Mouse (Mus musculus) thymus, postnatal 0 days (tissue): ENCODE results near the gene Npepps. TPM values are rescaled to one million over a fixed set of nuclear protein-coding genes. Genes with fewer than 3 reads are reported as not detected.
A peak's percentile ranks its signal among the peaks of the same experiment; 100 is the strongest.

Experiments
- DNase-seq: peaks from one replicate; pipeline ENCODE4 v3.0.0-alpha.2; 2015; ENCODE audit warnings: low spot score
- polyA plus RNA-seq: library from polyadenylated mRNA; unstranded; fragments of >200 nt; fragmentation: Nextera tagmentation; extraction: Ambion mirVana; gene quantifications from 2 replicates; pipeline ENCODE4 v1.2.1, GENCODE M21; 2015

Gene Npepps
- polyA plus RNA-seq, 1 experiment from 2014 or later = 64.4 TPM

DNA sequence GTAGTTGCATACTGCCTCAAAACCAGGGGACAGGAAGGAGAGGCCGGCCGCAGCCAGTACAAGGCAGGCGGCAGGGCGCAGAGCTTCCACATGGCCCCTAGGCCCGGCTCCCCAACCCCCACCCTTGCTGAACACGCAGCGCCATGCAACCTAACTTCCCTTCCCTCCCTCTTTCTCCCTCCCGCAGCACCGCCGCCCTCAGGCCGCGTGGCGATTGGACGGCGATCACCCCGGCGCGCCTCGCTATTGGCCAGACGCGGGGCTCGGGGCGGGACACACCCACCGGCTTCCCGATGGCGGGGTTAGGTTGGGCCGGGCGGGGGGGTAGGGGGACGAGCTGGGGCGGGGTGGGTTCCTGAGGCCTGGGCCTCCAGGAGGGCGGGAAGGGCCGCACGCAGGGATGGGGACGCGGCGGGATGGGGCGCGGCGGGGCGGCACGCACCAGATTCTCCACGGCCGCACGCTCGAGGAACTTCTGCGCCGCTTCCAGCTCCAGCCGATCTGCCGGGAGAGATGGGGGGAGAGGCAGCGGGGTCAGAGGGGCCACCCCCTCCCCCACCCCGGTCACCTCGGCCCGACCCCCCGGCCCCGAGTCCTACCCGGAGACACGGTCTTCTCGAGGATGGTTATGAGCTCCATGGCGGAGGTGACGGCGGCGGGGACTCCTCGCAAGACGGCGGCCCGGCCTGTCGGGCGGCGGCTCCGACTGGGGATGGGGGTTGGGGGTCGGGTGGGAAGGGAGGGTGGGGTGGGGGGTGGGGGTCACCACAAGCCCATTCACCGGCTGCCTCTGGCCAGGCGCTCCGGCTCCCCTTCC, 93.3 kb downstream of the Npepps start:
- peak; percentile 94 for DNase-seq

DNA sequence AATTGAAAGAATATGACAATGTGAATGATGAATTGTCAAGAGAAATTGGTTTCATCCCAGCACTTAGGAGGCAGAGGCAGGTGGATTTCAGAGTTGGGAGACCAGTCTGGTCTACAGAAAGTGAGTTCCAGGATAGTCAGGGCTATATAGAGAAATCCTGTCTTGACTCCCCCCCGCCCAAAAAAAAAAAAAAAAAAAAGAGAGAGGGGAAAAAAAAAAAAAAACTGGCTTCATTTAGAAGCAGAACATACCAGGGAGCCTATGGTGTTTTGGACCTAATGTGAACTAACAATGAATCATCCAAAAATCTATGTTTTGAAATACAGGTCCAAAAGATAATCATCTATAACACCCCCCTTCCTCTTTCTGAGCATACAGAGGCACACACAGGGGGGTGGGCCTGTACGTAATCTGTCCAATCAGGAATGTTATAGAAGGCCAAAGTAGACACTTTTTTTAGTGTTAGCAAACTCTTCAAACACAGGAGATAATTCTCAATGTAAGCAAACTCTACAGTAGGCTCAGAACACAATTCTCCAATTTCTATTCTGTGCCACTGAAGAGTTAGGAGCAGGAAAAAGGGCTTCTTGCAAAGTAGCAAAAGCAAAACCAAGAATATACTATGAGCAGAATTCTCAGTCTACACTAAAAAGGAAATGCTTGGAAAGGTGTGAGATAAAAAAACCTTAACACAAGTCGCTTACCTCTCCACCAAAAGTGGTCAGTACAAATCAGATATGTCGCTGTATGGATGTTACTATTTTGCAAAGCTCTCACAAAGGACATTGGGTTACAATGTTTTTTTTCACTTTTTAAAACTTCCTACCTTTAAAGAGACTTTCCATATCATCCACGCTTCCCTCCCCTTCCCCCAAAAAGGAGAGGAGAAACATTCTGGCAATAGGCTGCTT, 94.5 kb downstream of the Npepps start:
- DNase-seq = no peak

DNA sequence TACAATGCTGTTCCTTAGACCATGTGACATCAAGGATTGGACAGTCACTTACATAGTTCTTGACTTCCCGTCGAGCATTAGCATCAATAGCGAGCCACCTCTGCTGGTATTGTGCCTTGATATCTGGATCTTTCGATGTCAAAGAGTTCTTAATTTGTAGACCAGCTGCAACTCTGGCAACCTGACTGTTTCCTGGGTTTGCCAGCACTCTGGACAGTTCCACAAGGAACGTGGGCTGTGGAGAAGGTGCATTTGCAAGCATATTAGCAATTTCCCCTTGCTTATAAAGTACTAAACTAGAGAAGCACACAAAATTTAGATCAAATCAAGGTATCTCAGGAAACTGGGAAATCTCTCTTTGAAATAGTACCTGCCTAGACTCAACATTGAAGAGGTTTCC, 95.6 kb downstream of the Npepps start:
- DNase-seq = no peak

GRCm38 (mm10) chr11:97182446-97182845, 98.0 kb downstream of the Npepps start:
- no peak for DNase-seq

- no peak for DNase-seq
Measured at GRCm38 (mm10) chr11:97181061-97181460, 99.4 kb downstream of the Npepps start.

- DNase-seq = no peak
Measured at GRCm38 (mm10) chr11:97178198-97178597, 102.2 kb downstream of the Npepps start.

GRCm38 (mm10) chr11:97176851-97177250, 103.6 kb downstream of the Npepps start:
- DNase-seq = peak; percentile 57

- DNase-seq = no peak
Measured at GRCm38 (mm10) chr11:97175499-97175898, 104.9 kb downstream of the Npepps start.

- DNase-seq = no peak
Measured at GRCm38 (mm10) chr11:97160341-97160740, 120.1 kb downstream of the Npepps start.

DNA sequence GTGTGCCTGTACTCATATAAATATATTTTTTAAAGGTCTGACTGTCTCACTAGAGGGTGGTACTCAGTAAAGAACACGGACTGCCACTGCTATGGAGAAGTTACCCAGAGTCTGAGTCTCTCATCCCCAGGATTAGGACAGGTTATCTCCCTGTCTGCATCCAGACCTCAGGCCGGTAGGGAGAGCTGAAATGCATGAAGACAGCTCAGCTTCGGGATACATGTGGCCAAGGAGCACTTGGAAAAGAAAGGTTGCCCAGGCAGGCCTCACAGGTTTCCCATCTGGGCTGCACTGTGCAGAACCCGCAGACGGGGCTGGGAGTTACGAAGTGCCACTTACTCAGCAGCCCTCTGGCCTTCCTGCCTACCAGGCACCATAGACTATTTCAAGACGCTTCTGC, 123.4 kb downstream of the Npepps start:
- DNase-seq = no peak

Other genes with a start within 250 kb of the Npepps start
- 0.83 and 0.86 TPM in 2 replicates for gene Lrrc46, start 239.2 kb downstream of the Npepps start, polyA plus RNA-seq
- 72.4 and 72.8 TPM in 2 replicates for gene Mrpl10, start 239.1 kb downstream of the Npepps start, polyA plus RNA-seq
- gene Osbpl7, start 230.0 kb downstream of the Npepps start, polyA plus RNA-seq = 9.9 and 11.6 TPM in 2 replicates
- gene Tbx21, start 165.3 kb downstream of the Npepps start, polyA plus RNA-seq = 1.3 and 1.9 TPM in 2 replicates
- gene Tbkbp1, start 129.1 kb downstream of the Npepps start, polyA plus RNA-seq = 0.82 and 0.98 TPM in 2 replicates
- gene Kpnb1, start 92.8 kb downstream of the Npepps start, polyA plus RNA-seq = 37.0 and 39.8 TPM in 2 replicates
- 40.8 and 41.0 TPM in 2 replicates for gene Mrpl45, start 35.1 kb upstream of the Npepps start, polyA plus RNA-seq
- gene Gpr179, start 71.4 kb upstream of the Npepps start, polyA plus RNA-seq = 0.27 and 0.38 TPM in 2 replicates
- 3.1 and 3.7 TPM in 2 replicates for gene Socs7, start 81.9 kb upstream of the Npepps start, polyA plus RNA-seq
- 1.6 and 2.9 TPM in 2 replicates for gene Arhgap23, start 134.9 kb upstream of the Npepps start, polyA plus RNA-seq
- 0.09 and 0.12 TPM in 2 replicates for gene 4933428G20Rik, start 219.7 kb upstream of the Npepps start, polyA plus RNA-seq